Mouse (Mus musculus): Measurements from ENCODE around the gene Rtn4ip1. TPM values are rescaled to one million over a fixed set of nuclear protein-coding genes. Genes with fewer than 3 reads are reported as not detected.

The Rtn4ip1 gene
- polyA plus RNA-seq (2014; fragmentation: Illumina TruSeq; extraction: RNeasy Lipid Tissue Mini Kit (QIAGEN cat#74804); ENCODE audit: low replicate concordance), result 11.1 TPM

DNA sequence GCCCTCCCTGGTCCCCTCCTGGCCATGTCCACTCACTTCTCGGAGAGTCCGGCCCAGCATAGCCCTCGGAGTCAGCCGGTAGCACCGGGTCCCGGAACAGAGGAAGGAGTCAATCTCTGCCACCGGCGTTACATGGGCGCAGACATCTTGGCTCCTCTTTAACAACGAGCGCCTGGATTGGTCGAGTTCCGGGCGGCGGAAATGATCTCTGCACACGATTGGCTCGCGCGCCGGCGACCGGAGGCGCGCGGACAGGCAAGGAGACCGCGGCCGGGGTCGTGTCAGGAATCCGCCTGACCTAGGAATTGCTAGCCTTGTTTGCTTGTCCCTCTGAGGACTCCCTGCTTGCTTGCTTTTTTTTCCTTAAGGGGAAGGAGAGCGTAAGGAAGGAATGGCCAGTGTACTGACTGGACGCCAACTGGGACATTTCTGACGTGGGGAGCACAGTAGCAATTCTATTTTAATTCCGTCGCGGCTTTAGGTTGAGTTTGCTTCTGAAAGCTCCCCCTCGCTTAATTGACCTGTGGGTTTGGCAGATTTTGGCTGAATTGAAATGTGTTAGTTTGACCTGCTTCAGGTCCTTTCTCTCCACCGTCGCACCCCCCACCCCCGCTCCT lies at the start of gene Rtn4ip1, which contains the start of gene Qrsl1:
Rtn4ip1 (plus strand) TSS at position 230 of the 617 bp plus-strand sequence.
Qrsl1 (minus strand) TSS at position 168 of the 617 bp plus-strand sequence.

Other genes with a start within 250 kb of the Rtn4ip1 start
- 29.7 TPM for gene Qrsl1, start 62 bp upstream of the Rtn4ip1 start, polyA plus RNA-seq (2014; fragmentation: Illumina TruSeq; extraction: RNeasy Lipid Tissue Mini Kit (QIAGEN cat#74804); ENCODE audit: low replicate concordance)
- 15.0 TPM for gene Crybg1, start 247.0 kb downstream of the Rtn4ip1 start, polyA plus RNA-seq (2014; fragmentation: Illumina TruSeq; extraction: RNeasy Lipid Tissue Mini Kit (QIAGEN cat#74804); ENCODE audit: low replicate concordance)